Mouse (Mus musculus): ENCODE data around the gene Cspg4.

Gene Cspg4

DNA sequence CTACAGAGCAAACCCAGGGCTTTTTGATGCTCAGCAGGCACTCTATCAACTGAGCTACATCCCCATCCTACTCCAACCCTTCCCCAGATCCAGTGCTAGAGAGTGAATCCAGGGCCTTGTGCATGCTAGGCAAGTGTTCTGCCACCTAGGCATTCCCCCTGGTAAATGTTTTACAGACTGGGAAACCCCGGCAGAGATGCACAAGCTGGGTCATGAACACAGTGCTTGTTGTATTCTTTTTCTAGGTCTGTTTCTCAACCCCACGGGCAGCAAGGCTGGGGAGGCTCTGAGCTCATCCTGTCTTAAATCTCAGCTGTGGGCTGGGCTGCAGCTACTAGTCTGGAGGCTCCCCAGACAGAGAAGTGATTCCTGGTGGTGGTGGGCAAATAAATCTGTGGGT, 2.0 kb upstream of the Cspg4 start:
- no peak for ATAC-seq (ENCODE audit: insufficient number of reproducible peaks, low FRiP score, low TSS enrichment)

DNA sequence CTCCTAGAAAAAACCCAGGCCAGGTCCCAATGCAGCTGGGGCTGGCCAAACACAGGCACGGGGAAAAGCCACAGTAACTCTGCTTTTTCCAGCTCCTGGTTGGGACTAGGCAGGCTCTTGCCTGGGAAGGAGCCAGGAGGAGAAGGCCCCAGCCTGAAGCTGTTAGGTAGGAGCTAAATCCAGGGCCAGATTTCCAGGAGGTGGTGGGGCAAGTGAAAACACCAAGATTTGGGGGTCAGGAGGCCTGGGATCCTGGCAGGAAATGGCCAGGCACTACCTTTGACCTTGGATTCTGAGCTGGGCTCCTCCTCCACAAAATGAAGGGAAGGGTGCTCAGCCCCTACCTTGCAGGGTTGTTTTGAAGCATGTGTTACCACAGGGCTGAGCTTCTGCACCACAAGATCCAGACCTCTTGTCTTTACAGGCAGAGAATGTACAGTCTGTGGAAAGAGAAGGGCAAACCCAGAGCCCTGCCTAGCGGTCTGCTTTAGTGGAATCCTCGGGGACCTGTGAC, 560 bp upstream of the Cspg4 start, which contains the start of gene Odf3l1:
Odf3l1 (minus strand) TSS at position 464 of the 514 bp plus-strand sequence.
- no peak for ATAC-seq (ENCODE audit: insufficient number of reproducible peaks, low FRiP score, low TSS enrichment)

DNA sequence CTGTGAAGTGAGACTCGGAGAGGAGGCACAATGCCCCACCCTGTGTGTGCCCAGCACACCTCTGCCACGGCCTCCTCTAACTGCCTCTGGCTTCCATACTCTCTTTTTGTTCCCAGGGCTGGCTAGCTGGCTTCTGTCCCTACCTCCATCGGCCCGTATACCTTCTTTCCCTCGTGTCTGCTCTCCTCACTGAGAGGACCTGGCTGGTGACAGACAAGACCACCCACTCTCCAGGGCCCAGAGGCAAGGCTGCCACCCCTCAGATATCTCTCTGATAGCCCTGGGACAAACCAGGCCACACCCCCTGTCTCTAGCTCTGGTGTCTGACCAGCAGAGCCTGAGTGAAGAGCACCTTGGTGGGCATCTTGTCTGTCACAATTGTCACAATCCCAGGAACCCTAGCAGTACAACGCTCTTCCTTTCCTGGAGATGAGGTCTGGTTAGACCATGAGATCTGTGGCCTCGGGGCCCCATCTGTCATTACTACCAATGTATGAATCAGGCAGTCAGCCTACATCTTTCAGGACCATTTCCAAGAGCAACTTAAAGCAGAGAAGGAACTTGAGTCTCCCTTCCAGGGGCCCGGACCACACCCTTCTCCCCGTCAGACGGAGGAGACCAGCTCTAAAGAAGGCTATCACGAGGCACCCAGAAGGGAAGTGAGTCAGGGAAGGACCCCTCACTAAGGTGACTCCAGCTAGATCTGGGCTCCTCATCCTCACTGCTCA, 1.0 kb downstream of the Cspg4 start:
- ATAC-seq (ENCODE audit: insufficient number of reproducible peaks, low FRiP score, low TSS enrichment) = no peak

- ATAC-seq (ENCODE audit: insufficient number of reproducible peaks, low FRiP score, low TSS enrichment) = no peak
Measured at GRCm38 (mm10) chr9:56866430-56866829, 1.6 kb downstream of the Cspg4 start.

- no peak for ATAC-seq (ENCODE audit: insufficient number of reproducible peaks, low FRiP score, low TSS enrichment)
Measured at GRCm38 (mm10) chr9:56868292-56868691, 3.5 kb downstream of the Cspg4 start.

GRCm38 (mm10) chr9:56869552-56869951, 4.7 kb downstream of the Cspg4 start:
- ATAC-seq (ENCODE audit: insufficient number of reproducible peaks, low FRiP score, low TSS enrichment) = no peak

- ATAC-seq (ENCODE audit: insufficient number of reproducible peaks, low FRiP score, low TSS enrichment) = no peak
Measured at GRCm38 (mm10) chr9:56870778-56871177, 5.9 kb downstream of the Cspg4 start.

GRCm38 (mm10) chr9:56871191-56871590, 6.4 kb downstream of the Cspg4 start:
- ATAC-seq (ENCODE audit: insufficient number of reproducible peaks, low FRiP score, low TSS enrichment) = no peak

- no peak for ATAC-seq (ENCODE audit: insufficient number of reproducible peaks, low FRiP score, low TSS enrichment)
Measured at GRCm38 (mm10) chr9:56872105-56872903, 7.5 kb downstream of the Cspg4 start.

DNA sequence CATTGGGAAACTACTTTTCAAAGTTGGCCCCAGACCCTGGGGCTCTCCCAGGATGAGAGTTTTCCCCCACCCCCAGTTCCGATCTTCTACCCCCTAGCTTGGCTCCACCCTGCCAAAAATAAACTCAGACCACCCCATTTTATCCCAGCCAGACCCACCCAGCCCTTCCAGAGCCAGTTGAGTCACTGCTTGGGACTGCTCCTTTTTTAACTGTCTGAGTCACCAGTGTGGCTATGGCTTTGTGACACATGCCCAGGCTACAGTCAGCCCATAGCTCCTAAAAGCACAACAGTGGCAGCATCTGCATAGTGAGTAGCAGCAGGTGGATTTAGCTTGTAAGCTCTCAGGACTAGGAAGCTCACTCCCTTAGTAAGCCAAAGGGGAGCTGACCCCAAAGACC, 8.3 kb downstream of the Cspg4 start:
- ATAC-seq (ENCODE audit: insufficient number of reproducible peaks, low FRiP score, low TSS enrichment) = no peak

DNA sequence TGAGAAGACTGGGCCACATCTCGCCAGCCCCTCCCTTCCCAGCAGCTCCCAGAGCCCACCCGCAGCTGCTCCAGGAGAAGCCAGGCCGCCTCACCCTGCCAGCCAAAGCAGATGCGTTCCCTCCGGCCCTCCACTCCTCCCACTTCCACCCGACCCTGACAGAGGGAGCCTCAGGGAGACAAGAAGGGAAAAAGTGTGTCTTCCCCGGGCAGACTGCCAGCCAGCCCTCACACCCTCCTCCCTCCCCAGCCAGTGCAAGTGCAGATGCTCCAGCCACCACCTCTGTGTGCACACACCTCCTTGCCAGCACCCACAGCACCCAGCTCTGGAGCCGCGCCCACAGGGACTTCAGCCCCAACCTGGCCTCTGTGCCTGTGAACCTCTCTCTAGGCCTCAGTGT, 12.0 kb downstream of the Cspg4 start:
- no peak for ATAC-seq (ENCODE audit: insufficient number of reproducible peaks, low FRiP score, low TSS enrichment)

GRCm38 (mm10) chr9:56877284-56877683, 12.5 kb downstream of the Cspg4 start:
- no peak for ATAC-seq (ENCODE audit: insufficient number of reproducible peaks, low FRiP score, low TSS enrichment)

- no peak for ATAC-seq (ENCODE audit: insufficient number of reproducible peaks, low FRiP score, low TSS enrichment)
Measured at GRCm38 (mm10) chr9:56880790-56881189, 16.0 kb downstream of the Cspg4 start.

DNA sequence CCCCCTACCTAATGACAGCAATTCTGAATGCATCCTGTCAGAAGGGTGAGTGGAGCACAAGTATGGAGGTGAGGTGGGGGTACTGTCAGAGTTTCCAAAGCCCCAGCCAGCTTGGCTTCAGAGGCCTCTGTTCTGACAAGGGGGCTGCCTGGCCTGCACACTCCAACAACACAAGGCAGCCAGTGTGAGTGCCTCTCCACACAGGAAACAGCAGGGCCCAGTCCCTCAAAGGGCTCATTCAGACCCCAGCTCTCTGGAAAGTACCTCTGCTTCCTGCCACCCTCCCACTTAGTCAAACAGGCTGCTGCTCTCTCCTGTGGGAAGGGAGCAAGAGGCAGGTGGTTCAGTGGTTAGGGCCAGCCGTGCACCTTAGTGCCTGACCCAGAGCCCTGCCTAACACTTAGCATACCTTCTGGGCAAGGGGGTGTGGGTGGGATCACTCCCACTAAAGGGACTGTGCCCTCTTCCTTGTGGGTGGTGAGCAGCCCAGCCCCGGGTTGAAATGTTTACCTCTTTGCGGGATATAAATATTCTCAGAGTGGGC, 16.8 kb downstream of the Cspg4 start:
- no peak for ATAC-seq (ENCODE audit: insufficient number of reproducible peaks, low FRiP score, low TSS enrichment)

GRCm38 (mm10) chr9:56882283-56882682, 17.4 kb downstream of the Cspg4 start:
- ATAC-seq (ENCODE audit: insufficient number of reproducible peaks, low FRiP score, low TSS enrichment) = no peak

- no peak for ATAC-seq (ENCODE audit: insufficient number of reproducible peaks, low FRiP score, low TSS enrichment)
Measured at GRCm38 (mm10) chr9:56882818-56883217, 18.0 kb downstream of the Cspg4 start.

DNA sequence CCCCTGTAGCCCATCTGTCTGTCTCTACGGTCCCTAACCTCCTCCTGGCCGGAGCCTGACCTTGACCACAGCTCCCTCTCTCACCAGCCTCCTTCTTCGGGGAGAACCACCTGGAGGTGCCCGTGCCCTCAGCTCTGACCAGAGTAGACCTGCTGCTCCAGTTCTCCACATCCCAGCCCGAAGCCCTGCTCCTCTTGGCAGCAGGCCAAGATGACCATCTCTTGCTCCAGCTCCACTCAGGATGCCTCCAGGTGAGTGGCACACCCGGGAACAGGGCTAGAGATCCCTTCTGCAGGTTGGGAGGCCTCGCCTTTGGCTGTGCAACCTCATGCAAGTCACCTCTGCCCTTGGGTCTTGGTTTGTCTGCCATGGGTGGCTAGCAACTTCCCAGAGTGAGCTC, 18.6 kb downstream of the Cspg4 start:
- ATAC-seq (ENCODE audit: insufficient number of reproducible peaks, low FRiP score, low TSS enrichment) = no peak

DNA sequence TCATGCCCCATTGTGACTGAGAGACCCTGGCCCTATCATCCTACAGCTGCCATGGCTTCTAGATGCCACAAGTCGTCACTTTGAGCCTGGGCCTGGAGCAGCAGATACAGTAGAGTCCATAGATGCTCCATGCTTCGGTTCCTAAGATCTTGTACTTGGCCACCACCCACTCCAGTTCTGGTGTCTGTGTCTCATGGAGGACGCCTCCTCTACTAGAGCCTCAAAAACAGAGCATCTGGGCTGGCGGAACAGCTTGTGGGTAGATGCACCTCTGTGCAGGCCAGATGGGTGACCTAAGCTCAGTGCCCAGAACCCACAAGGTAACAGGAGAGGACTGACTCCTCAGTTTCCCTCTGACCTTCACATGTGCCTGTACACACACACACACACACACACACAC, 19.5 kb downstream of the Cspg4 start:
- no peak for ATAC-seq (ENCODE audit: insufficient number of reproducible peaks, low FRiP score, low TSS enrichment)

GRCm38 (mm10) chr9:56886113-56886512, 21.3 kb downstream of the Cspg4 start:
- ATAC-seq (ENCODE audit: insufficient number of reproducible peaks, low FRiP score, low TSS enrichment) = no peak

DNA sequence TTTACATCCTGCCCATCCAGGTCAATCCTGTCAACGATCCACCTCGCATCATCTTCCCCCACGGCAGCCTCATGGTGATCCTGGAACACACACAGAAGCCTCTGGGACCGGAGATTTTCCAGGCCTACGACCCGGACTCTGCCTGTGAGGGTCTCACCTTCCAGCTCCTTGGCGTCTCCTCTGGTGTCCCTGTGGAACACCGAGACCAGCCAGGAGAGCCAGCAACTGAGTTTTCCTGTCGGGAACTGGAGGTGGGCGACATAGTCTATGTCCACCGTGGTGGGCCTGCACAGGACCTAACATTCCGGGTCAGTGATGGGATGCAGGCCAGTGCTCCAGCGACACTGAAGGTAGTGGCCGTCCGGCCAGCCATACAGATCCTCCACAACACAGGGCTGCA, 21.8 kb downstream of the Cspg4 start:
- no peak for ATAC-seq (ENCODE audit: insufficient number of reproducible peaks, low FRiP score, low TSS enrichment)

DNA sequence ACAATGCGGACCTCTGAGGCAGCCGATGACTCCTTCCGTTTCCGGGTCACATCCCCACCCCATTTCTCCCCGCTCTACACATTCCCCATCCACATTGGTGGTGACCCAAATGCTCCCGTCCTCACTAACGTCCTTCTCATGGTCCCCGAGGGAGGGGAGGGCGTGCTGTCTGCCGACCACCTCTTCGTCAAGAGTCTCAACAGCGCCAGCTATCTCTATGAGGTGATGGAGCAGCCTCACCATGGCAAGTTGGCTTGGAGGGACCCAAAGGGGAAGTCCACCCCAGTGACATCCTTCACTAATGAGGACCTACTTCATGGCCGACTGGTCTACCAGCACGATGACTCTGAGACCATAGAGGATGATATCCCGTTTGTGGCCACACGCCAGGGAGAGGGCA, 22.7 kb downstream of the Cspg4 start:
- no peak for ATAC-seq (ENCODE audit: insufficient number of reproducible peaks, low FRiP score, low TSS enrichment)
